Mouse (Mus musculus) brain, embryonic 14.5 days (tissue): ENCODE results near the gene Klk6. TPM values are rescaled to one million over a fixed set of nuclear protein-coding genes. Genes with fewer than 3 reads are reported as not detected.

Experiments
- DNase-seq: peaks from one replicate; pipeline ENCODE4 v3.0.0-alpha.2; 2011; ENCODE audit warnings: low read depth
- CTCF ChIP-seq: fragments of 200-500 bp; IDR thresholded peaks from 2 replicates; pipeline ENCODE4 v1.5.1; 2012; ENCODE audit warnings: inconsistent platforms, mild to moderate bottlenecking, moderate library complexity, borderline replicate concordance; ENCODE audit not compliant: insufficient read depth, insufficient read length; ENCODE audit errors: extremely low read depth
- POLR2A ChIP-seq: fragments of 200-500 bp; IDR thresholded peaks from 2 replicates; pipeline ENCODE4 v1.6.1; 2012; ENCODE audit warnings: mild to moderate bottlenecking, inconsistent platforms, borderline replicate concordance; ENCODE audit not compliant: poor library complexity, insufficient read depth, insufficient read length, severe bottlenecking; ENCODE audit errors: extremely low read depth
- polyA plus RNA-seq: library from polyadenylated mRNA; depleted of rRNA; stranded (reverse); fragments of >200 nt; gene quantifications from 2 replicates; pipeline ENCODE4 v1.2.3, GENCODE M21; 2012; rRNA removed

The Klk6 gene
- polyA plus RNA-seq, 1 experiment = not detected

GRCm38 (mm10) chr7:43876444-43876843, 52.1 kb downstream of the Klk6 start:
- DNase-seq = no peak
- TF ChIP-seq CTCF (no peak), POLR2A (no peak)

GRCm38 (mm10) chr7:43878281-43878680, 54.0 kb downstream of the Klk6 start:
- TF ChIP-seq POLR2A = no peak
- TF ChIP-seq CTCF = no peak

GRCm38 (mm10) chr7:43880912-43881311, 56.6 kb downstream of the Klk6 start, which contains the start of gene Klk4:
Gene Klk4 (plus strand): TSS chr7:43881160.
- TF ChIP-seq POLR2A (no peak), CTCF (no peak)
- no peak for DNase-seq

More at GRCm38 (mm10) chr7:43878281-43878680, 54.0 kb downstream of the Klk6 start:
- no peak for DNase-seq

Other genes starting within 250 kb of the Klk6 start
- 7.6 and 9.2 TPM in 2 replicates for gene Zfp719, start 244.9 kb upstream of the Klk6 start, polyA plus RNA-seq
- gene Zfp819, start 217.3 kb upstream of the Klk6 start, polyA plus RNA-seq = 0.47 and 0.57 TPM in 2 replicates
- gene Ceacam18, start 189.8 kb upstream of the Klk6 start, polyA plus RNA-seq = 0.05 TPM in 1 of 2 replicates, not detected in the other
- gene Siglece, start 164.3 kb upstream of the Klk6 start, polyA plus RNA-seq = 0.19 and 0.27 TPM in 2 replicates
- gene Ctu1, start 152.5 kb upstream of the Klk6 start, polyA plus RNA-seq = 25.4 and 27.8 TPM in 2 replicates
- 0.11 and 0.16 TPM in 2 replicates for gene Klk14, start 134.1 kb upstream of the Klk6 start, polyA plus RNA-seq
- gene Klk13, start 111.9 kb upstream of the Klk6 start, polyA plus RNA-seq = 0.04 and 0.14 TPM in 2 replicates
- not detected in 2 replicates for gene Klk12, start 55.6 kb upstream of the Klk6 start, polyA plus RNA-seq
- gene Klk11, start 49.9 kb upstream of the Klk6 start, polyA plus RNA-seq = 0.35 TPM in 1 of 2 replicates, not detected in the other
- 0.21 and 0.49 TPM in 2 replicates for gene Klk10, start 43.5 kb upstream of the Klk6 start, polyA plus RNA-seq
- not detected in 2 replicates for gene Klk9, start 32.6 kb upstream of the Klk6 start, polyA plus RNA-seq
- gene Klk8, start 26.9 kb upstream of the Klk6 start, polyA plus RNA-seq = 3.2 and 4.8 TPM in 2 replicates
- gene Klk7, start 13.2 kb upstream of the Klk6 start, polyA plus RNA-seq = 0.05 and 0.08 TPM in 2 replicates
- not detected in 2 replicates for gene Klk5, start 17.5 kb downstream of the Klk6 start, polyA plus RNA-seq
- 0.39 and 0.93 TPM in 2 replicates for gene Klk4, start 56.7 kb downstream of the Klk6 start, polyA plus RNA-seq
- not detected in 2 replicates for gene Klk15, start 109.2 kb downstream of the Klk6 start, polyA plus RNA-seq
- not detected in 2 replicates for gene Klk1b8, start 126.2 kb downstream of the Klk6 start, polyA plus RNA-seq
- not detected in 2 replicates for gene Klk1b1, start 142.3 kb downstream of the Klk6 start, polyA plus RNA-seq
- not detected in 2 replicates for gene Klk1b9, start 151.6 kb downstream of the Klk6 start, polyA plus RNA-seq
- not detected in 2 replicates for gene Klk1b11, start 171.4 kb downstream of the Klk6 start, polyA plus RNA-seq
- gene Klk1b26, start 187.7 kb downstream of the Klk6 start, polyA plus RNA-seq = not detected in 2 replicates
- 0.10 TPM in 2 replicates for gene Klk1b27, start 227.8 kb downstream of the Klk6 start, polyA plus RNA-seq